Mouse (Mus musculus) monocyte, adult 2 months (primary cell): ENCODE measurements around the gene G530012D18Rik.
"Not testable (repeated sequence)": the region's sequence is repeated elsewhere in the genome, so short reads cannot be mapped to it uniquely, and the experiment has no call there.

Experiments used
- DNase-seq, 2 experiments: peaks; one replicate each; pipeline ENCODE4 v3.0.0; 2022; ENCODE audit warnings: low spot score in 2 of 2, low read depth in 1 of 2

Gene G530012D18Rik

DNA sequence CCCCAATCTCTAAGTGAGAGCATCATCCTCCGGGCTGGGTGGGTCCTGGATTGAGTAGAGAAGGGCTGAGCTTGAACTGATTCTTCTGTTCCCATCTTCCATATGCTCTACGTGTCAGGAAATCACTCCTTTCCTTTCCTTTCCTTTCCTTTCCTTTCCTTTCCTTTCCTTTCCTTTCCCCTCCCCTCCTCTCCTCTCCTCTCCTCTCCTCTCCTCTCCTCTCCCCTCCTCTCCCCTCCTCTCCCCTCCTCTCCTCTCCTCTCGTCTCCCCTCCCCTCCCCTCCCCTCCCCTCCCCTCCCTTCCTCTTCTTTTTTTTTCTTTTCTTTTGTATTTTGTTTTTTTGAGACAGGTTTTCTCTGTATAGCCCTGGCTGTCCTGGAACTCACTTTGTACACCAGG lies at the start of gene G530012D18Rik:
TSS of gene G530012D18Rik (plus strand) at position 301 of the 400 bp plus-strand sequence.
- not testable (repeated sequence) for DNase-seq

DNA sequence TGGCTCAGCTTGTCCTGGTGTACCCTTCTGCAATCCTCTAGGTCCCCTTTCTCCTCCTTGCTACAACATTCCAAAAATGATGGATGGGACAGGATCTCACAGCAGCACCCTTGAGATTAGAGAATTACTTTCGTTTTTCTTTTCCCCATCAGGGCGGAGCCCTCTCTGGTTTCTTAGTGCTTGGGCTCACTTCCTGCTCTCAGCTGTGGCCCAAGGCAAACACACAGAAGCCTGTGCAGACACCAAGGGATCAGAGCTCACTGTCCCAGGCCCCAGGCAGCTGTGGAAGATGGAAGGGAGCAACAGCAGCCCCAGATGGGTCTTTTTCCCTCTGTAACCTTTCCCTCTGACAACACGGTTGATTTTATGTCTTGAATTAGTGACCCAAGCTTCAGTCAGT lies 49.1 kb upstream of the G530012D18Rik start:
- DNase-seq: not testable (repeated sequence)

DNA sequence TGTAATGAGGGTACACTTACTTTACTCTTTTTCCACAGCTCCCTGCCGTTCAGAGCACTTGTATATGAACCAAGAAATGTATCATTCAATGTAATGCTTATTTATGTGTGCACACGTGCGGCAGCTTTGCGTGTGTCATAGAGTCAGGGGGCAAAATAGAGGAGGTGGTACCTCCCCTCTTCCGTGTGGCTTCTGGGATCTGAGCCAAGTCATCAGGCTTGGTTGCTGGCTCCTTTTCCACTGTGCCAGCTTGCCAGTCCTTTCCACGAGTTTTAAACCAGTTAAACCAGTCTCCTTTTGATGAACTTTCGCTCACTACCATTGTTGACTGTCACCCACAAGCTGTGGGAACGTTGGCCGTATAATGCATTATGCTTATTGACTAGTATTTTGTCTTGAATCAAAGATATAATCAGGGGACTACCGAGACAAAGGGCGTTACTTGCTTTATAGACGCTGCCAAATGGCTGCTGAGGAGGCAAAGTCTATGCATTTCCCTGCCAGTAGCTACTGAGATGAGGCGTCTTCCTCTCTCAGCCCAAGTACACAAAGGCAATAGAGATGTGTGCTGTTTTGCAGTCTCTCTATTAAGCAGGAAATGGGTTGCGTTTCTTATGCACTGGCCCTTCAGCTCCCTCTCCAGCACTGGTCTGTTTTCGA lies 46.9 kb upstream of the G530012D18Rik start:
- DNase-seq: not testable (repeated sequence)

DNA sequence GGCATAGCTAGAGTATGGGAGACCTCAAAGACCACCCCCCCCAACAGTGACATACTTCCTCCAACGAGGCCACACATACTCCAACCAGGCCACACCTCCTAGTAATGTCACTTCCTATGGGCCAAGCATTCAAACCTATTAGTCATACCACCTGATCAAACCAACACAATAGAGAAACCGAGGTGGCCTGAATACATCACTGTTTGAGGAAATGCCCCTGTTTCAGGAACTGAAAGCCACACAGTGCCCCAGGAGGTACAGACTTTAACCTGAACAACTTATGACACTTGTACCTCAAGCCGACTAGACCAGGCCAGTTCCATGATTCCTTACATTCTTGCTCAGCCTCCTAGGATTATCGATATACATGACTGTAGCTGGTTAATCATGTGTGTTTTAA lies 31.7 kb upstream of the G530012D18Rik start:
- DNase-seq: not testable (repeated sequence)

DNA sequence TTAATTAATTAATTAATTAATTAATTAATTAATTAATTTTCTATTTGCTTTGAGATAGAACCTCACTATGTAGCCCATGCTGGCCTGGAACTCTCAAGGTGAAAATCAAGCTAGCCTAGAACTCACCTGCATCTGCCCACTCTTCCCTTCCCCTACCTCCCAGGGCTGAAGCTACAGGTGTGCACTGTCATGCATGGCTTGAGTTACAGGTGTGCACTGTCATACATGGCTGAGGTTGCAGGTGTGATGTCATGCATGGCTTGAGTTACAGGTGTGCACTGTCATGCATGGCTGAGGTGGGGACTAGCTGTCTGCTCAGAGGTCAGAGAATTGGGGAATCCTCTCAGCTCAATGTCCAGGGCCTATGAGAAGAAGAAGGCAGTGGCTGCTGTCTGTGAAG lies 29.0 kb upstream of the G530012D18Rik start:
- not testable (repeated sequence) for DNase-seq

DNA sequence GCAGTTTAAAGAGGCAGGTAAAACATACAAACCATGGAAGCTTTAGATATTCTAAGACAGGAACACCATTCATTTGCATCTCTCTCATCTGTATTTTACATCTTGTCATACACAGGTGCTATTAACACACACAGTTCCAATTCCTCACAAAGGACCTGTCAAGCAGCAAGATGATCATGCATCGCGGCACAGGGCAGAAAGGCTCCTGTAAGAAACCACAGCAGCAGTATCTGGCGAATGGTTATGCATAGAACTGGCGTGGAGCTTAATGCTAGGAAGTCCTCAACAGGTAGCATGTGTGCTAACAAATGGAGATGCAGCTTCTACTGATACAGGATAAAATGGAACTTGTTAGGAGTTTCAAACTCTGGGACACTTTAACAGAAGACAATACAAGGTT lies 20.2 kb upstream of the G530012D18Rik start:
- peak in 1 of 2 experiments; percentile 10 for DNase-seq

DNA sequence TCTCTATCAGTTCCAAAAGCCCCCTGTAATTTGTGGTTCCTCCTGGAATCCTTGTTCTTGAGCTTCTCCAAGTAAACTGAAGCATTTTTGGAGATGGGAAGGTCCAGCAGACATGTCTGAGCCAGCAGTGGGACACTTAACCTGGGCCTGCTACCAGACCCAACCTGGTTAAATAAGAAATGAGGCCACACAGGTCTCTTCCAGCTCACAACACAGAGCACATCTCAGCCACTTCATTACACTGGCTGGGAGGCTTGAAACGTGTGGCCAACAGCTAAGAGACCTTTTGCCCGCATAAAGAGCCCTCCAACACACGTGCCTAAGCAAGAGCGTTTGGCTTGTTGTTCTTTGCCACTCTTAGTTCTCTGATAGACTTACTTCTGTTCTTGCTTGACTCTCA lies 1.9 kb upstream of the G530012D18Rik start:
- not testable (repeated sequence) for DNase-seq

DNA sequence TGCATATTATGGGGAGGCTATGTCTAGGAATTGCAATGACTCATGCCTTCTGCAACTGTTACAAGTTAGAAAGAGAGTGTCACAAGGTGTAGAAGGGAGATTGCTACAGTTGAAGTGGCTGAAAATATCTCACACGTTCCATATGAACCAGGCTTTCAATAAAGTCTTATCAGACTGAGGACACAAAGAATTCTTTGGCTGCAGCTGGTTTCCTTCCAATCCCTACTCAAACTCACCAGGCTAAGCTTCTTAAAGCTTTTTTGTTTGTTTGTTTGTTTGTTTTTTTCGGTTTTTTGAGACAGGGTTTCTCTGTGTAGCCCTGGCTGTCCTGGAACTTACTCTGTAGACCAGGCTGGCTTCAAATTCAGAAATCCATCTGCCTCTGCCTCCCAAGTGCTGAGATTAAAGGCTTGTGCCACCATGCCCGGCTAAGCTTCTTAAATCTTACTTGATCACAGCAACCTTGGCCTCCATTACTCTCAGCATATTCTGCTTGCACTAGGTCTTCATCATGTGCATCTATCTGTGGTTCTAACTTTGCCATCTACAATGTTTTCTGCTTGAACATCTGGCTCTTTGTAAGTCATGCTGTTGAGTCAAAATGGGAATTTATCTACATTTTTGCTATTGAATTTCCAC lies 3.0 kb downstream of the G530012D18Rik start:
- DNase-seq: not testable (repeated sequence)

DNA sequence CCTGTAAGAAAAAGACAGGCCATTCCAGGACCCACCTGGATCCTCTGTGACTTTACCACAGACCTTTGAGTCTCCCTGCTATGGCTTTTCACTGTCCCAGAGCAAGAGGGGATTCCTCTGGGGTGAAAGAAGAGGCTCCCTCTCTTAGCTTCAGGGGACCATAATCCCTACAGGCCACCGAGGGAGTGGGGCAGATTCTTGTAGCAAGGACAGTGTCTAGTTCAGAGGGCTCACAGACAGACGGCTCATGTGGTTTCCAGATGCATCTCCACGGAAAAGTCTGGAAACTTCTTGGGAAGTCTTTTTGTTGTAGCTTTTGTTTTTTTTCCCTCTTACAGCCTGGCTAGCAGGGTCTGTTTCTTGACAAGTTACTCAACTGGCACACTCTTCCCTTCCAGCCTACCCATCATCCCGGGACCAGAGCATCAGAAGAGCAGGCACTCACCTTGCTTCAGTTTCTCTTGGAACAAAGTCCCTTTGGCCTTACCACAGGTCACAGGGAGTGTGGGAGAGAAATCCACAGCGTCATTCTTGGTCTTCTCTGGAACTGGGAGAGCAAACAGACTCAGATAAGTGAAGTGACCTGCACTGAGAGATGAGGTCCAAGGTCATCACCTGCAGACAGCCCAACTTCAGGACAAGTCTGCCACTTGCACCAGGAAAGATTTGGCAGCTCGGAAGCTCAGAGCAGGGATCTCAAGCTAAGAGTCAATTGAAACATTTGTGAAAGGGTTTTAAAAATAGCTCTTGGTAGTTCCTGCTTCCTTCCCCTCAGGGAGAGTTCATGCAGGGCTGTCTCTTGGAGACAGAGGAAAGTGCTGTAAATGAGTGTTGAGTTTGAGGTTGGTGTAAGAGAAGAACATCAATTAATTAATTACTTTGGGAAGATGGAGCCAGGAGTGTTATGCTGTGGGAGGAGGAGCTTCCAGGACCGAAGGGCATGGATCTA lies 4.0 kb downstream of the G530012D18Rik start:
- not testable (repeated sequence) for DNase-seq

DNA sequence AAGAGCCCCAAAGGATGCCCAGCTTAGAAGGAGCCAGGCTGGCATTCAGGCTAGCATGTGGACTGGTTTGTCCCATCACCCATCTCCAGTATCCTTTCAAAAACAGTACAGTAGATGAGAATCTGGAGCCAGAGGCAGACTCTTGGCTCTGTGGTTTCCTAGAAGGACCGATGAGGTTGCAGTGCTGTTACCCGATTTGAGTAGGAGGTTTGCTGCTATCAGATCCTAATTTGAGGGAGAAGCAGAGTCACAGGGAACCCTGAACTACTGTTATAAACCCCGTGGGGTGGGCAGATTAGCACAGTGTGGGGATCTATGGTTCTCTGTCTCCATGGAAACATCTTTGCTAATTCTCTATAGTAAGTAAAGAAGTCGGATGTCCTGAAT lies 4.7 kb downstream of the G530012D18Rik start:
- DNase-seq: not testable (repeated sequence)

DNA sequence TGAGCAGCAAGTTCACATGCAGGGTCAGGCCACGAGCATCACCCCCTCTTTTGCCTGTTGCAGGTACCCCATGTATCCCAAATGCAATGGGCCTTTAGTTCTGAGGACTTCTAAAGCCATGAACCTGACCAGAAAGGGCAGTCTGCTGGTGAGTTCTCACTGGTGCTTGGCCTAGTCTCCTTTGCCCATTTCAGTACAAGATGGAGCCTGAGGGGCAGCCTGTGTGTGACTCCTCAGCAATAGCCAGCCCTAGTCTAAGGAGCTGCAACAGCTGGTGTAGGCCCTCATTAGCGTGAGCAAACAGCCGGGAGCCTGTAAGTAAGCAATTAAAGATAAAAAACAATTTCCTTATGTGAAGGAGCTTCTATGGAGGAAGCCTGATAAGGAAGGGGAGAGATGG lies 5.1 kb downstream of the G530012D18Rik start:
- DNase-seq: not testable (repeated sequence)

DNA sequence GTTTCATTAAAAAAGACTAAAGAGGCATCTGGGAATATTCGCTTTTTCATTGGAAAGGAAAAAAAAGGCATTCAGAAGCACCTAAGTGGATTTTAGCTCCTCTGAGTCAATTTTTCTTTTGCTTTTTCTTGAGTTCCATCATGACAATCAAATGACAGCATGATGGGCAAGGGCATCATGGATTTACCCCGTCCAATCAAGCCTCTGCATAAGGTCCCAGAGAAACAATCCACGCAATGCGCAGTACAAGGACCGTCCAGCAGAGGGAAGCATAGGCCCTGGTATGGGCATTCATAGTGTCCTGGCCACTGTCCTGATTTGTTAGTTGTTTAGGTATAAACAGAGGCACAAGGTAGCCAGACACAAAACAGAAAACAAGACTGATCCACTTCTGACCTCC lies 6.0 kb downstream of the G530012D18Rik start:
- not testable (repeated sequence) for DNase-seq

DNA sequence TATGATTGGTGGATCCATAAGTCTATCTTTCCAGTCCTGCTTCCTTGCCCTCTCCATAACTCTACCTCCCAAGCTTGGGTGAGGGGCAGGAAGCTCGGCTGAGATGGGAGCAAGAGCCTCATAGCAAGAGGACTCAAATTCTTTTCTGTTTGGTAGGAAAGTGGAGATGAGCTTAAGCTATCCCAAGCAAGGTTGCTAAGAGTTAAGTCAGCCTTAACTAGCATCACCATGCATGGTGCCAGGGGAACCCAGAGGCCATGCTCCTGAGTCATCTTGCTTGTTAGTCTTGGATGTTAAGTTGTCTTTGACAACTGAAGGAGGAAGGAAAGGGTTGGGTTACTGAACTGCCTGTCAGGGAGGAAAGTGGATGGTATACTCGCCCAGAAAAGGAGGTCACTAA lies 13.2 kb downstream of the G530012D18Rik start:
- not testable (repeated sequence) for DNase-seq

DNA sequence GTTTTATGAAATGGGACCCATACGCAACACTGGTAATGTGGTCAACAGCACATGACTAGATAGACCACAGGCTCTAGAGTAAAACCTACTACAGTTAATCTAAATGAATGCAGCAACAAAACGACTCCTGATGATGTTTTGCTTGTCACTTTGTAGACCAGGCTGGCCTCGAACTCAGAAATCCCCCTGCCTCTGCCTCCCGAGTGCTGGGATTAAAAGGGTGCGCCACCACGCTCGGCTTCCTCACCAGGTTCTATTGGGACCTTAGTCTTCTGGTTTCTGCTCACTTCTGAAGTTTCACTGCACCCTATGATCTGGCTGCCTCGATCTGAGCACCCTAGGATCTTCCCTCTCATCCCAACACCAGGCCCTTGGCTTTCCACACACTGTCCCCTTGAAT lies 17.1 kb downstream of the G530012D18Rik start:
- DNase-seq: not testable (repeated sequence)

DNA sequence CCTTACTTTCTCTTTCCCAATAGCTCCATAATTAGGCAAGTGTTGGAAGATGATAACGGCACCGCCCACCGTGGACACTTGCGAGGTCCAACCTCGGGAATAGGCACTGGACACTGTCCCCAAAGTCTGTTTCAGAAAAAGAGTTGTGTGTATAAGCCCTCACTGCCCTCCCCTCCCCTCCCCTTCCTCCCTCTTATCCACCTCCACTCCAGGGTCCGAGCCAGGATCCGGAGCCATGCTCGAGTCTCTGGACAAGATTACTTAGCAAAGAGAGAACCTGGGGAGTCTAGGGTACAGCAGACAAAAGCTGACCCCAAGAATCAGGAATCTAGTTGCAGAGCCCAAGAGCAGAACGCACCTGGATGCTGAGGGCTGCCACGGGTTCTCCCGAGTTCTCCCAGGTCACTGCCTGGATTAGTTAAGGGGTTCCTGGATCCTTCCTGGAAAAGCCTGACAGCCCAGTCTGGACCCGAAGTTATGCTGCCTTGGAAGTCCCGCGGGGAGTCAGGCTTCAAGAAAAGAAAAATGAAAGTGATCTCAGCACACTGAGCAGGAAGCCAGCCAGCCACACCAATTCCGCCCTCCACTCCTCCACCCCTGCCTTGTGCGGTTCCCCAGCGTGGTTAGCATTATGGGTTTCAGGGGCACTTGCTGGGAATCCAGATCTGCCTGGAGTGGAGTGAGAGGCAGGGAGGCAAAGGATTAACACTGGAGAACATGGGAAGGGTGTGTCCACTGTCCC lies 23.0 kb downstream of the G530012D18Rik start, which contains the start of gene Sp110:
TSS of gene Sp110 (minus strand) at position 547 of the 742 bp plus-strand sequence.
- not testable (repeated sequence) for DNase-seq

DNA sequence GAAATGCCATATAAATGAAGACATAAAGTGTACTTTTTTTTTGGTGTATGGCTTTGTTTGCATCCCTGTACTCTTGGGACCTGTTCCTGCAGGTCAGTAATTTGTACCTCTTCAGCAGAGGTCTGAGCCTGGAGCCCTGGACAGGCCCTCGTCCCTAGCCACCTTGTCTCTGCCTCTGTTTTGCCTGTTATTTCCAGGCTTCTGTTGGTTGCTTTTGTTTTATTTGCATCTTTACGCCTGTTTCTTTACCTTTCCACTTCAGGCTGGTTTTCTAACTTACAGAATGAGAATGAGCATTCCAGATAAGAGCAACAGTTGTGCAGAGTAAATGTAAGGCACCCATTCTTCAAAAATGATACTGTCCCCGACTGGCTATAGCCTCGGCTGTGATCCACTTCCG lies 24.6 kb downstream of the G530012D18Rik start, which contains the start of gene Sp140:
TSS of gene Sp140 (plus strand) at position 301 of the 400 bp plus-strand sequence.
- DNase-seq: not testable (repeated sequence)

DNA sequence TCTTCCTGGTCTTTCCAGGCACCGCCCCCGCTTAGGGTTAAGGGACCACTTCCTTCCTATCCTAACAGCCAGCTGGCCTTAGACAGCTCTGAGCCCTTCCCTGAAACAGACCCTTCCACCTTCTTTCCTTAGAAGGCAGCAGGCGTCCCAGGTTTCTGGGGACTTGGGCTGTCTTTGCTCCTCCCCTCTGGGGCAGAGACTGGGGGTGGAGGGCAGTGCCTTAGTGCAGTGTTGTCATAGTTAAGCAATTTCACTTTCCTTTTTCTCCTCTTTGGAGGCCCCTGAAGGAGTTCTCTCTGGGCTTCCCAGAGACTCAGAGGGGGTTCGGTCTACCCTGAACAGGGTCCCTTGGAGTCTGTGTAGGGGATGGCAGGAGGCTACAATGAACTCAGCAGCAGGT lies 25.3 kb downstream of the G530012D18Rik start:
- peak in 1 of 2 experiments; percentile 44 for DNase-seq

DNA sequence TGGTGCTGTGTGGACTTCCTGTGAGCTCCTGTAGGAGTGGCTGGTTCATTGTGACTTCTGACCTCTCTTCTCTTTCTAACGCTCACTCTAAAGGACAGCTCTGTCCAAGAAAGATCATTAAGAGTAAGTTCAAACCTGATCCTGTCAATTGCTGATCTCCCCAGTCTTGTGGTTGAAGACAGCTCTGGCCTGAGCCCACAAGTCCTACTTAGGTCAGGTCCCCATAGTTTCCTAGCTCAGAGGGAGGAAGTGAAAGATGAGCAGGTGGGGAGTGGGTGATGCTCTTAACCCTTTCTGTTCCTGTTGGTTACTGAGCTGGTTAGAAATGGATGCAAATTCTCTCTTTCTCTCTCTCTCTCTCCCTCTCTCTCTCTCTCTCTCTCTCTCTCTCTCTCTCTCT lies 28.9 kb downstream of the G530012D18Rik start:
- not testable (repeated sequence) for DNase-seq

DNA sequence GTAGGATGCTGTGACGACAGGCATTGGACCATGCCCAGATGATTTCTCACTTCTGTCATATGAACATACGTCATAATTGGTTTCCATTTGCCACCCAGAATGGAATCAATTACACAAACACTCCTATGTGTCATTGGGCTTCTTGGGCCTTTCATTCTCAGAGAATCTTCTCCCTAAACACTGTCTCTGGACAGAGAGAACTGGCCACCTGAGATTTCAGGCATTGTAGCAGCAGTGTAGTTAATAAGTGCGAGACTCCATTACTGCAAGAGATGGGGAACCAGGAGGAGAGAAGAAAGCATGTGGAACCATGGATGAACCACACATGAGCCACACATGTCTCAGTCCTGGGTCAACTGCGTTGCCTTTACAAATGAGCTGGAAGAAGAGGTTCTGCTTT lies 32.9 kb downstream of the G530012D18Rik start:
- DNase-seq: not testable (repeated sequence)

DNA sequence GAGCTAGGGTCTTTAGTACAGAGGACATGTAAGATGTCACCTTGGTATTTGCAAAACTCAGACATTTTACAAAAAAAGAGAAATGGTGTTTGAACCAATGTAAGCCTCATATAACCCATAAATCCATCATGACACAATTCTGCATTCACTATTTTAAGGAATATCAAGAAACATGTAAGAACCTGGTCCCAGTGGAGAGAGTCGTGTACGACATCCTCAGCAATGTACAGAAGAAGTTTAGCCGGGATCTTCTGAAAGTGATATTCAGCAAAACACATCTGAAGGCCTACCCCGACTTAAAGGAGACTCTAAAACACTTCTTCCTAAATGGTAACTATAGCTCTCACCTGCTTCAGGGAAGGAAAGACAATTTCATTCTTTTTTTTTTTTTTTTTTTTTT lies 35.1 kb downstream of the G530012D18Rik start:
- DNase-seq: not testable (repeated sequence)

DNA sequence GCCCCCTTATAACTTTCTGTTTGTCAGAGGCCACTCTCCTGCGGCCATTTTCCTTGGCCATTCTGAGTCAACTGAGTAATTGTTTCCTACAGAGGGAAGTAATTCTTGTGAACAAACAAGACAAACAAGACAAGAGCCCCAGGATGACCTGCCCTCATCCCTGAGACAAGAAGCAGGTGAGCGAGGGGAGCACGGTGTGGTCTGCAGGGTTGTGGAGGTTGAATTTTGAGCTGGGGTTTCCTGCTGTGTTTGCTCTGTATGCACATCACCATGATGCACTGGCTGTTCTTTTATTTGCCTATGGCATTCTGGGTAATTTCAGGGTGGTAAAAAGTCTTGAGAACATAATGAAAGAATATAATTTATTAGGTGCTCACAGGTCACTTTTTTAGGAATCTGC lies 39.6 kb downstream of the G530012D18Rik start:
- not testable (repeated sequence) for DNase-seq
